Mouse (Mus musculus) lung, postnatal 0 days (tissue): ENCODE data around the gene Mcl1.

Experiments used
- CTCF ChIP-seq: IDR thresholded peaks from 2 replicates; pipeline ENCODE4 v1.5.1; 2016; ENCODE audit warnings: antibody characterized with exemption, mild to moderate bottlenecking
- EP300 ChIP-seq: IDR thresholded peaks from 2 replicates; pipeline ENCODE4 v1.6.1; 2016; ENCODE audit warnings: antibody characterized with exemption, mild to moderate bottlenecking, control low read depth

DNA sequence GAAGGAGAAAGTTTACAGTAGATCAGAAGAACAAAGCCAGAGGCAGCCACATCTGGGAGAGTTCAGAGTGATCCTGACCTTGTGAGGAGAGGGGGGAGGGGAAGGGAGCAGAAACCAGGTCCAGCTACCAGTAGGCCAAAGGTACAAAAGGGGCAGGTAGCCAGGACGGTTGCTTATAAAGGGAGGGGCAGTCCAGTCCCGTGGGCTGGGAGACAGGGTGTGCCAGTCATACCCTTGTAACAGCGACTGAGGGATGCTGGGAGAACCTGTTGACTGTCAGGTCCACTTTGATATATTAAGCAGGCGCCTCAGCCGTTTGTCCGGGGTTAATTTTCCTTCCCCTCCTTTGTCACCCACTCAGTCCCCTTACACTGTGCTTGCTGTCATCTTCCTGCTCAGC, 16.2 kb downstream of the Mcl1 start:
- TF ChIP-seq CTCF (no peak), EP300 (peak; percentile 13; the same call in 1 of the 2 replicates)
